Mouse (Mus musculus) kidney, adult 18-20 months (tissue): Measurements from ENCODE around the gene Olfr266.

Source experiments
- DNase-seq: peaks from one replicate; pipeline ENCODE4 v3.0.0; 2021

Olfr266 gene

DNA sequence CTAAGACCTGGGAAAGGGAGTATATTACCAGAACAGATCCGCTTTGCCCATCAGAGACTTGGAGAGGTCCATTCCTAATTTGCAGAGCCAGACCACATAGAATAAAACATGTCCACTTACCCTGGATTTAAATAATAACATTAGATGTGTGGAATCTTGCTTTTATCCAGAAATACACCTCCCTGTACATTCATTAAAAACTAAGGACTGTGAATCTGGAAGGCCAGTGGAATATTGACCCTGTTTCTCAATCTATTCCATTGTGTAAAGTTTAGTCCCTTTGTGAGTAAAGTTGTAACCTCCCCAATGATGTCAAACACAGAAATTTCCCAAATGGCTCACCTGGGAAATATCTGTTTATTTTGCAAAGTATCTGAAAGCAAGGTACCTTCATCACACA lies at the start of gene Olfr266:
TSS of gene Olfr266 (minus strand) at position 101 of the 400 bp plus-strand sequence.
- no peak for DNase-seq

DNA sequence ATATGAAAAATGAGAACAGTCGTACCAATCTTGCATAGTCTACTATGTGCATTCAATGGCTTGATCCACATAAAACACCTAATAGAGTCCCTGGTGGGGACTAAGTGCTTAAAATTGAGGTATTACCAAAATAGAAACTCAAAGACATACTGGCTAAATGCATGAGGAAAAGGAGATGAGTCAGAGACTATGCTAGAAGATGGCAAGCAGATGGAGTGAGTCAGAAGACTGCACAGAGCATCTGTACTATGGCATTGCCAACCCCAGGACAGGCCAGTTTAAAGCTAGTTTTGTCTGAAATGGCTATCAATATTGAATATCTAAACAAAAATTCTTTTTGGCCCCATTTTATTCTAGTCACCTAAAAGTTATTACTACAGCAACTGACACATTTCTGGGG lies 49.5 kb upstream of the Olfr266 start:
- no peak for DNase-seq

DNA sequence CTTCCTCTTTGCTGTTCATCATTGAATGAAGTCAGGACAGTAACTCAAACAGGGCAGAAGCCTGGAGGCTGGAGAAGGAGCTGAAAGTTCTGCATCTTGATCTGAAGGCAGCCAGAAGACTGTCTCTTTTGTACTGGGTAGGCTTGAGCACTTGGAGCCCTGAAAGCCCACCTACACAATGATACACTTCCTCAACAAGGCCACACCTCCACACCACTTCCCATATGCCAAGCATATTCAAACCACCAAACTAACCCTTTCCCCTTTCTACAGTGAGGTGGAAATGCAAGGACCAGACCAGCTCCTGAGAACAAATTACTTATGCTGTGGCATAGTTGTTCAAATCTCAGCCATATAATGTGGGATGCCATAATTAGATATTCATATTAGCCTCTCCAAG lies 46.8 kb upstream of the Olfr266 start:
- DNase-seq: no peak

DNA sequence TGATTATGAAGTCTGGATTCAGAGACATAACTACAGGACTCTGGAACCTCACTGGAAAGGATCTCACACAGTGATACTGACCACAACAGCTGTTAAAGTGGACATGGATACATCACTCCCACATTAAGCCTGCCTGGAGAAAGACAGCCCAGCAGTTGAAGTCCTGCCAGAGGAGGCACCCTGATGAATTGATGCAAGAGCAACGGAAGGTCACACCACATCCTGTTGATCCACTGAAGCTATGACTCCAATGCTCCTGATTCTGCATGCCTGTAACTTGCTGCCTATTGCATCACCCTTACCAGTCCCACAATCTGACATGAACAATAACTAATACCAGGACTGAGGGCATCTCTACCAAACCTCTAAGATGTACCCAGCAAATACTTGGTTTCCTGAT lies 6.0 kb upstream of the Olfr266 start:
- no peak for DNase-seq

DNA sequence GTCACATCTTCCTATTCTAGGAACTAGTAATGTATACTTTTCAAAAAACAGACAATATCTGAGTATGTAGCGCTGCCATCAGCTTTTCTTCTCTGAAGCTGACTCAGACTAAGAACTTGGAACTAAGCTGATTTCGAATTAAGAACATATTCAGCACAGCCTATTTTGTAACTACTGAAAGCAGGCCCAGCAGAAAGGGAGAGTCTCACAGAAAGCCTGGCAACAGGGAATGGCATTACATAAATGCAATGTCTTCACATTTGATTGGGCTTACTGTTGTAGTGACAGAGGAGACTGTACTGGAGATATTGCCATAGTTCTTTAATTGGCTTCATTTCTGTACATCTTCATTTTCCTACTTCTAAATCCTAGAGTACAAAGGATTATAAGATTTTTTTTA lies 8.4 kb downstream of the Olfr266 start:
- no peak for DNase-seq

DNA sequence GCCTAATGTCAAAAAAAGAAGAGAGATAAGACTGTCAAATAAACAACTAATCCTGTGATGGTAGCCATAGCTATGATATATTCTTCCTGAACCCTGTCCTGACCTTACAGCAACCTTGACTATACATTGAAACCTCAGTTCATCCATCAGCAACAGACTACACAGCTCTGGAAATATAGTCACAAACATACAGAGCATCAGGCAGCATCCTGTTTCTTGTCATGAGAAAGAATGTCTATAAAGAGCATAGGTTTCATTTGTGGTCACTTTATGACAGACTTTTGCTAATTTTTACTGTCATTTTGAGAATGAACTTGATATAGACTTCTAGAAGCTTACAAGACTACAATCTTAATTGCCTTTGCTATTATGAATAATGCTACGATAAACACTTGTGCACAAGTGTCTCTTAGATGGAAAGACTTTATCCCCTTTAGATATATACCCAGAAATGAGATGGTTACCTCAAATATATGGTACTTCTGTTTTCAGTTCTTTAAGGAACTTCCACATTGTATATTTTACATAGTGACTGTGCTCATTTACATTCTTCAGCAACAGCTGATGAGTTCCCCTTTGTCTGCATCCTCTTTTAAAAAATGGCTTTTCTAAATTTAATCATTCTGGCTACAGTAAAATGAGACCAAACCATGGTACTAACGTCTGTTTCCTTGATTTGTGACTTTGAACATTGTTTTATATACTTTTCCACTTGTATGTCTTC lies 17.0 kb downstream of the Olfr266 start:
- DNase-seq: no peak

DNA sequence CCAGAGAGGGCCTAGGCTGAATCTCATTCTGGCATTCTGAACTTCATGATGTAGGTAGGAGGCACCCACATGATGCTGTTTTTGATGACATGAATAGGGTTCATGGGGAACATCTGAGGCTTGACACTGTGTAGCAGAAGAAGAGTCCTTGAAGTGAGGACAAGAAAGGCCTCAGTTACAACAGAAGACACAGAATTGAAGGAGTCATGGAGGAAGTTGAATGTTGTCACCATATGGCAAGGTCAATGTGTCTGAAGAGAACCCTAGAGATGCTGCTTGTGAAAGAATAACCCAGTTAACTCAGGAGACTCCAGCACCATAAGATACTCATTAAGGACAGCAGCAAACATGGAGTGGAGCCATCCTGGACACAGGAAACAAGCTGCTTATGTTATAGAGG lies 28.0 kb downstream of the Olfr266 start:
- no peak for DNase-seq

DNA sequence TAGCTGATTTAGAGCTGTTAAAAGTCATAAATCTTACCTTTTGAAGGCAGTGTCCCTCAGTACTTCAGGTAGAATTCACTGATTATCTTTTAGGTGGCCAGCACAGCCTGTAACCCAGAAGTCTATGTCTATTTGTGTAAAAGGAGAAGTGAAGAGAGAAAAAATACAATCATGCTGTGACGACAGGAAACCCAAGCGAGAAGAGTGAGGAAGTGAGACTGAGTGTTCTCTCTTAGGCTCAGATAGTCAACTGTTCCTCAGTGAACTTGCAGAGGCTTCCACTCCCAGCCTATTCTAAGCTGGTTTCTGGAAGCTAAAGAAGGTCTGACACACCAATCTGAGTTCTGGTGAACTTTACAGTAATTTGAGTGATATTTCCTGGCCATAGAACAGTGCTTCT lies 36.2 kb downstream of the Olfr266 start, which contains the start of gene Cd53:
TSS of gene Cd53 (minus strand) at position 220 of the 400 bp plus-strand sequence.
- DNase-seq: no peak

DNA sequence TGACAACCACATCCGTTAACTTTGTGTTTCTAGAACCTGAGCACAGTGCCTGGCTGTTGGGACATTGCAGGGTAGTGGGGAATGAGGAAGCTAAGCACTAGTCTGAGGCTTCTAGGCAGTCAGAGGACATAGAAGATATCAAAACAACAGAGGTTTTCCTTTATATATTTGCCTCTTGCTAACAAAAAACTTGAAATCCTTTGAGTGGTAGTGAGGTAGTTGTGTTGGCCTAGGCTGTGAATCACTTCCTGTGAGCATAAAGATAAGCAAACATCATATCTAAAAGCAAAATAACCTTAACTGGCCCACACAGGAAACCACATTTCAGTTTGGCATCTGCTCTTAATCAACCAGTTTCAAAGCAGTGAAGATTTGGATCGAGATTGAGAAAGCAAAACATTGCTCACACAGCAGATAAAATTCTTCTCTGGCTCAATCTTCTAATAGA lies 37.6 kb downstream of the Olfr266 start:
- no peak for DNase-seq

DNA sequence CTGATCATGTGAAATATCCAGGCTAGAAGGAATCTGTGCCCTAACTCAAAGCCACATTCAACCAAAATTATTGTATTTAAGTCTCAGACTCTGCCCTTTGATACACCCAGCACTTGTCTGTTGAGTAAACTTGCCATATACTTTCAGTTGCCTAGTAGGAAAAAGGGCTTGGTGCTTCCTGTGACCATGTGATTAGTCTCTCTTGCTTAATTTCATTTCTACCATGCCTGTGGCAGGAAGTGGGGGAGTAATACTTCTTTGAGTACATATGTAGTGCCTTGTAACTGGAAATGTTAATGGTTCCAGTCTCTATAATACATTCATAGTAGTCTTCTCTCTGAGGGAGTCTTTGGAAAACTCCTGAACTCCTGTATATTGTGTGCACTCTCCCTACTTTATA lies 38.1 kb downstream of the Olfr266 start:
- no peak for DNase-seq

DNA sequence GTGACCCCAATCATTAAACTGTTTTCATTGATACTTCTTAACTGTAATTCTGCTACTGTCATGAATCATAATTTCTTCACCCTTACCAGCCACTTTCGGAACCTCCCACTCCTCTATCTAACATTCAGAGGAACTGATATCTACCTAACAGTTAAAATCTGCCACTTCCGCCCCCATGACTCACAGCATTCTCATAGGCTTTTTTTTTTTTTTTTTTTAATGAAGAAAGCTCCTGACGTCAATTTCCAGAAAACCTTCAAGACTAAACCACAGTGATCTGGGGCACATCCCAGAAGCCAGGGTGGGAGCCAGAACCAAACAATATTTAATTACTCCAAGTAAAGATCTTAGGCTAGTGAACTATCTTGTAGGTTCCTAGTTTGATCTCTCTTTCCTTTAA lies 41.0 kb downstream of the Olfr266 start:
- no peak for DNase-seq

DNA sequence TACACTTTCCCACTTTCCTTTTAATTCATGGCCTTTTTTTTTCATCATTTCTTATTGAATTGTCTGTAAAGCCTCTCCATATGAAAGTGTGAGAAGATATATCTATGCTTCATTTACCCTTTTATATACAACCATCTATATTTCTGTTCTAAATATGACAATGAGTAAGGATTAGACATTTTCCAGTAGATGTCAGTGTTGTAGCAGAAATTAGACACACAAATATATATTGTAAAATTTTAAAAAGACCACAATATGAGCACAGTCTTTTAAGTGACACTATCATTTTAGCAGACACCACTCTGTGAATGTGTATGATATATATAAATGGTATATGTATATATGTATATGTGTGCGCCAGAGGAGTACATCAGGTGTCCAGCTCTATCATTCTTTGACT lies 54.3 kb downstream of the Olfr266 start:
- DNase-seq: no peak
